Mouse (Mus musculus) limb, embryonic 11.5 days (tissue): ENCODE results near the gene Ssbp2. TPM values are rescaled to one million over a fixed set of nuclear protein-coding genes. Genes with fewer than 3 reads are reported as not detected.

Experiments used
- ATAC-seq: fragments of 200-750 bp; cut with Nextera tagmentation; 2 replicates; pipeline ENCODE4 v1.8.0; 2017; ENCODE audit warnings: low read depth; ENCODE audit not compliant: insufficient number of reproducible peaks, low FRiP score, low TSS enrichment
- DNase-seq: peaks from one replicate; pipeline ENCODE4 v3.0.0-alpha.2; 2015; ENCODE audit warnings: low spot score
- H3K27ac ChIP-seq: fragments of 300-500 bp; sonication (generic); replicated peaks from 2 replicates; pipeline ENCODE4 v1.5.1; 2014; ENCODE audit warnings: low read depth, mild to moderate bottlenecking, low read length
- H3K27me3 ChIP-seq: fragments of 300-500 bp; sonication (generic); 2 replicates; pipeline ENCODE4 v1.6.1; 2014; ENCODE audit warnings: mild to moderate bottlenecking, low read length, mixed read lengths; ENCODE audit not compliant: control insufficient read depth, insufficient read depth
- H3K36me3 ChIP-seq: fragments of 300-500 bp; sonication (generic); 2 replicates; pipeline ENCODE4 v1.6.1; 2014; ENCODE audit warnings: mild to moderate bottlenecking, low read length, moderate library complexity, mixed read lengths; ENCODE audit not compliant: control insufficient read depth, insufficient read depth
- H3K4me1 ChIP-seq: fragments of 300-500 bp; sonication (generic); 2 replicates; pipeline ENCODE4 v1.6.1; 2014; ENCODE audit warnings: low read length, mixed read lengths; ENCODE audit not compliant: control insufficient read depth, insufficient read depth
- H3K4me2 ChIP-seq: fragments of 300-500 bp; sonication (generic); 2 replicates; pipeline ENCODE4 v1.6.1; 2014; ENCODE audit warnings: low read depth, mild to moderate bottlenecking, moderate library complexity; ENCODE audit not compliant: severe bottlenecking
- H3K4me3 ChIP-seq: fragments of 300-500 bp; sonication (generic); 2 replicates; pipeline ENCODE4 v1.5.1; 2014; ENCODE audit warnings: low read depth, low read length
- H3K9ac ChIP-seq: fragments of 300-500 bp; sonication (generic); 2 replicates; pipeline ENCODE4 v1.6.1; 2014; ENCODE audit warnings: mild to moderate bottlenecking, low read length
- H3K9me3 ChIP-seq: fragments of 300-500 bp; sonication (generic); 2 replicates; pipeline ENCODE4 v1.6.1; 2016; ENCODE audit warnings: low read length; ENCODE audit not compliant: control insufficient read depth
- WGBS: fragments of 180-500 bp; shearing (Covaris S2); extraction: QIAGEN DNeasy Blood & Tissue Kit; methylation state at CpG from one replicate; pipeline ENCODE4 v1.1.7; 2014; 5-methylcytosine and 5-hydroxymethylcytosine counted together
- polyA plus RNA-seq: library from polyadenylated mRNA; unstranded; fragments of >200 nt; fragmentation: Nextera tagmentation; extraction: Ambion mirVana; gene quantifications from 2 replicates; pipeline ENCODE4 v1.2.1, GENCODE M21; 2014

Ssbp2 gene
- polyA plus RNA-seq: 231 and 237 TPM in 2 replicates

DNA sequence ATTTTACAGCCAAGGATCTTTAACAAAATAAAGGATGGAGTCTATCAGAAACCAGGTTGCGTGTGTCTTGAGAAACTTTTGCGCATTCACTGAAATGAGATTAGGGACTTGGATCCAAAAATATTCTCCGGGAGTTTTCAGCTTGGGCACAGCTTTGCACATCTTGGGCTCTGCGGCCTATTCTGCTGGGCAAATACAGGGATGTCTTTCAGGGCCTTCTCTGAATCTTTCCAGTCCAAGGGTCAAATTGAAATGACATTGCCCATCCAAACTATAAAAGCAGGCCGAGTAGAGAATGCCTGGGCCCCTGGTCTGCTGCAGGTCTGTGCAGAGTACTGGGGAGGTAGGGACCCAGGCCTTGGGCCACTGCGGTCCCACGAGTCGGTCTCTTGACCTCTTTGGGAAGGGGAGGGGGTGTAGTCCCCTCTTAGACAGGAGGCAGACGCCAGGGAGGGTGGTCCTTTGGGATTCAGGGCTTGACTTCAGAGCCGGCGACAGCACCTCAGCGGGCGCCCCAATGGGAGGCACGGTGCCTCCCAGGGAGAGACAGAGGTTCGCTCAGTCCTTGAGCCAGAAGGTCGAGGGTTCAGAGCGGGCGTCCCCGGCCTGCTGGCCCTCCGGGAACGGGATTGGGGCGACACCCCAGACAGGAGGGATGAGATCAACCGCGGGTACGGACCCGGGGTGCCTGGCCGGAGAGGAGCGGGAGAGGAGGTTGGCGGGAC is at the start of gene Ssbp2:
TSS of gene Ssbp2 (plus strand) at position 388 of the 725 bp plus-strand sequence.
- Histone ChIP-seq H3K9ac (peak within 1 kb of the TSS; percentile 95), H3K4me1 (peaks cover 13% of the 10 kb centered on the region; the same call in 1 of the 2 replicates), H3K27me3 (no peaks in the 10 kb centered on the region), H3K27ac (peak within 1 kb of the TSS; percentile 94), H3K4me3 (peak within 1 kb of the TSS; percentile 97), H3K36me3 (no peaks in the 10 kb centered on the region), H3K4me2 (peak within 1 kb of the TSS; percentile 76), H3K9me3 (no peaks in the 10 kb centered on the region)
- ATAC-seq: peak; percentile 19
- no peak for DNase-seq
- 8% methylated on average over 29 of the region's 29 CpGs for WGBS

DNA sequence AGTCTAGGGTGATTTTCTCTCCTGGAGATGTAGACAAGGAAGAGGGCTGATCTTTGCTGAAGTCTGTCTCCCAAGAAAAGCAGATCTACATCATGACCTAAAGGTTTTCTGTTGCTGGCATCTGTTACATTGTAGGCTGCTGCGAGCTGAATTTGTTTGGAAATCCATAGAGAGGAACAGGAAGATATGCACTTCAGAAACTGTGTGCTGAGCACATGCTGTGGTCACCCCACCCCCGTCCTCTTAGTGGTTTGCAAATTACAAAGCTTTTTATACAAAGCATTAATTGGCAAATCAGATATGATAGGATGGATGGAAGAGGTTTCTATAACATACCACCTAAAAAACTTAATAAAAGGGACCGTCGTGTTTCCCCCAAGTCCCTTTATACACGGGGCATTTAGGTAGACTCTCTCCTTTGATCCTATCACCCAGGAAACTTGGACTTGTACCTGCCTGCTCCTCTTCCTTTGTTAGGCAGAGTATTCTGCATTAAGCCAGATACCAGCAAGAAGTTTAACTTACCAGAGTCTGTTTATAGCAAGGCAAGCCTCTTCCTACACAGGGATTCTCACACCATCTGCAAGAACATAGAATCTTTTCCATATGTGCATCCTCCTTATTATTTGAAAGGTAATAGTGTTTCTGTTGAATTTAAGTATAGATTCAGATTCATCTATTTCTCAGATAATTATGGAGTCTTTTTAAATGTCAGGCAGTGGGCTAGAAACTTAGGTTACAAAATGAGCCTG is 46.2 kb upstream of the Ssbp2 start:
- H3K4me1 ChIP-seq: no peaks in the 10 kb centered on the region
- H3K36me3 ChIP-seq: no peaks in the 10 kb centered on the region
- WGBS: 81% methylated on average over 5 of the region's 5 CpGs
- H3K27ac ChIP-seq: no peak overlapping the region
- H3K9me3 ChIP-seq: no peaks in the 10 kb centered on the region
- H3K27me3 ChIP-seq: no peaks in the 10 kb centered on the region
- no peak overlapping the region for H3K4me2 ChIP-seq
- DNase-seq (no peak), ATAC-seq (no peak)
- no peak overlapping the region for H3K4me3 ChIP-seq
- no peak overlapping the region for H3K9ac ChIP-seq

DNA sequence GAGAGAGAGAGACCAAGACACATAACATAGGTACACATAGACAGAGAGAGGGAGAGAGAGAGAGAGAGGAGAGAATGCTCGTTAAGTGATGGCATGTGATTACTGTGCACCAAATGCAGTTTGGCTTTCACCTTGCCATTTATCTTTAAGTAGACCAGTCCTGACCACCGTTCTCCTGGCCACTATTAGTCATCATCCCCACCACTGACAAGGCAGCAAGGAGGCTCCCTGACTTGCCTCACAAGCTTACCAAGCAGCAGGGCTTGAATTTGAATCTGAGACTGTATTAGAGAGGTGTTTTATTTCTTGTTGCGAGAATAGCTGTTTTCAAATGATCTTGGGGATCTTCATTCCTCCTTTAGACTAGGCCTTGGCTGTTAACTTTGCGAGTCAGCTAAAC is 44.2 kb upstream of the Ssbp2 start:
- Histone ChIP-seq H3K9ac (no peak overlapping the region), H3K4me3 (no peak overlapping the region), H3K27me3 (no peaks in the 10 kb centered on the region), H3K27ac (no peak overlapping the region), H3K9me3 (no peaks in the 10 kb centered on the region), H3K4me2 (no peak overlapping the region), H3K36me3 (no peaks in the 10 kb centered on the region), H3K4me1 (peaks cover 3% of the 10 kb centered on the region; the same call in 1 of the 2 replicates)
- WGBS: 74% methylated on average over 4 of the region's 4 CpGs
- DNase-seq: no peak
- ATAC-seq: no peak

DNA sequence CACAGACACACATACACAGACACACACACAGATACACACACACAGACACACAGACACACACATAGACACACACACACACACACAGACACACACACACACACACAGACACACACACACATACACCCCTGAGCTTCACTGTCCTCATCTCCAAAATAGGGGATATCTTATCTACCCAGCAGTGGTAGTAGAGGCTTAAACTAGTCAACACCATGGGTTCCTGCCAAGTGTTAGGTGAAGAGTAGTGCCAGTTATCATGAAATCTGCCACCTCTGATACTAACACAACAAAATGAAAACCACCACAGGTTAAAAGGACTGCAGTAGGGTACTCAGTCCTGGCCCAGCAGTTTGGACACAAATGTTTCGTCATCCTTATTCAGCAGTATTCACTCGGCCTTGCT is 43.4 kb upstream of the Ssbp2 start:
- Histone ChIP-seq H3K27me3 (no peaks in the 10 kb centered on the region), H3K4me3 (no peak overlapping the region), H3K4me2 (no peak overlapping the region), H3K36me3 (no peaks in the 10 kb centered on the region), H3K27ac (no peak overlapping the region), H3K9ac (no peak overlapping the region), H3K4me1 (peaks cover 10% of the 10 kb centered on the region; the same call in 1 of the 2 replicates), H3K9me3 (no peaks in the 10 kb centered on the region)
- ATAC-seq (no peak), DNase-seq (no peak)
- 95% methylated on average over 2 of the region's 2 CpGs for WGBS

DNA sequence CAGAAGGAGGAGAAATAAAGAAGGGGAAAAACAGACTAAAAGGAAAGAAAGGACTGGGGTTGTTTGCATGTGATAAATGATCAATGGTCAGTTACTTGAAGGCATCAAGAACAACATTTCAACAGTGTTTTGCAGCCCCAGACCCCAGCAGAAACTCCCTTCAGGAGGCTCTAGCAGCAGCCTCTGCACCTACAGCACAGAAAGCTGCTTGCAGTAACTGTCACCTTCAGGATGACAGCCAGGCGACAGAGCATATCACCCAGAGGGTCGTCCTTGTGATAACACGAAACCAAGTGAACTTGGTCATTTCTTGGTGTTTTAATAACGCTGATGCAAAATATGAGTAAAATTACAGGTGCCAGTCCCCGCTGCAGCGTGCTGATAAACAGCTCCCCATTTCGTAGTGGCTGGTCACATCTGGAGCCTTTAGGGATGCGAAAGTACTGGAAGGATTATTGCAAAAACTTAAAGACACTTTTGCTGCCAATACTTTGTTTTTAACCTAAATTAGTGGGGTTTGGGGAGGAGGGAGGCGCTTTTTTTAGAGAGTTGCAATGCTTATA is 38.6 kb upstream of the Ssbp2 start:
- Histone ChIP-seq H3K9me3 (no peaks in the 10 kb centered on the region), H3K4me3 (no peak overlapping the region), H3K4me1 (peaks cover 16% of the 10 kb centered on the region; the same call in 1 of the 2 replicates), H3K4me2 (no peak overlapping the region), H3K36me3 (no peaks in the 10 kb centered on the region), H3K27ac (peak overlapping the region; percentile 30; the same call in 1 of the 2 replicates), H3K9ac (no peak overlapping the region), H3K27me3 (no peaks in the 10 kb centered on the region)
- peak; percentile 78 for DNase-seq
- ATAC-seq: no peak
- WGBS: 32% methylated on average over 9 of the region's 9 CpGs

DNA sequence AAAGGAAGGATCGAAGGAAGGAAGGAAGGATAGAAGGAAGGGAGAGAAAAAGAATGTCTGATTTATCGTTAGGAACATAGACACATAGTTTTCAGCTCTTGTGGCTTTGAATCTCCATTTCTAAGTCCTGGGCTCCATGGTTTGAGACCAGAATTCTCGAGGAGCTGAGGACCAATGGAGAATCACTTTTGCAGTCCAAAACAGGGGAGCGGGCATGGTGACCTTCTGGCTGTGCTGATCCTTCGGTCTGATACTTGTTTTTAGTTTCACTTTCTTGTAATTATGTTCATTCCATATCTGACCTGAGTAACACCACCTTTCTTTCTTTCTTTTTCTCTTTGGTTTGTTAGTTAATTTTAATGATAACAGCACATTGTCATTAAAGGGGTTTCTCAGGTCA is 29.2 kb upstream of the Ssbp2 start:
- ATAC-seq (no peak), DNase-seq (no peak)
- no peak overlapping the region for H3K27ac ChIP-seq
- no peaks in the 10 kb centered on the region for H3K9me3 ChIP-seq
- no peaks in the 10 kb centered on the region for H3K27me3 ChIP-seq
- H3K4me1 ChIP-seq: peaks cover 6% of the 10 kb centered on the region; the same call in 1 of the 2 replicates
- no peak overlapping the region for H3K4me3 ChIP-seq
- H3K9ac ChIP-seq: no peak overlapping the region
- H3K36me3 ChIP-seq: no peaks in the 10 kb centered on the region
- H3K4me2 ChIP-seq: no peak overlapping the region
- WGBS: 65% methylated on average over 5 of the region's 5 CpGs

DNA sequence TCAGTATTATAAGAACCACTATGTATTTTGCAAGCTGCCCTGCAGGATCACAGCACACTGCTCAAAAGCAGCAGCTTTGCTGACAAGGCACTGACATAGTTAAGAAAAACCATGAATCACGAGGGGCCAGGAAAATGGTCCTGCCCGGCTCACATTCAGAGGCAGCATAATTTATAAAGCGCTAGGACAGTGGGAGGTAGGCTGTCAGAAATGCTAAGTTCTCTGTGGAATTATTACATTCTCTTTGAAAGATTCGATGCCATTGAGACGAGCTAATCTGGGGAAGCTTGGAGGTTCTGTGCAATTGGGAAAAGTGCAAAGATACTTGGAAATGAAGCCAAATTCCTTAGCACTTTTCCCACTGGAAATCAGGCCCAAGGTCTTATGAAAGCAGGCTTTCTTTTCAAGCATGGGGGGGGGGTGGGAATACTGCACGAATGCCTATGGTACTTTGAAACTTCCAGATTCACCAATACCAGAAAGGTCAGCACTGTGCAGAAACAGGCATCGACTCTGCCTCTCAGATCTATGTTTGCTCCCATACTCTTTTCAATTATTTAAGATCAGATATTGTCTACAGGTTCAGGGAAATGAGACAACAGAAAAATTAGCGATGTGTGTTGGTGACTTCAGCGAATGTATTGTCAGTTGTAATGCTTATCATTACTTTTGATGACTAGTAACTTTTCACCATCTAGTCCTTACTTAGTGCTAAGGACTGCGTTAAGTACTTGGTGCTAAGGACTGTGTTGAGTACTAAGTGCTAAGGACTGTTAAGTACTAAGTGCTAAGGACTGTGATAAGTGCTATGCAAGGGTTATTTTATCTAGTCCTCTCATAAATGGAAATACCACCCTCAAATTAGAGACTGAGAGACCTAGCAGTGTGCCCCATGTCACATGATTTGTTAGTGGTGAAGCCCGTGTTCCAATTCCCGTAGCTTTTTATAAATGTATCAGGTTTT is 28.4 kb upstream of the Ssbp2 start:
- Histone ChIP-seq H3K9ac (no peak overlapping the region), H3K4me3 (no peak overlapping the region), H3K9me3 (no peaks in the 10 kb centered on the region), H3K27me3 (no peaks in the 10 kb centered on the region), H3K4me1 (peaks cover 3% of the 10 kb centered on the region; the same call in 1 of the 2 replicates), H3K36me3 (no peaks in the 10 kb centered on the region), H3K4me2 (no peak overlapping the region), H3K27ac (no peak overlapping the region)
- ATAC-seq (0 out of 2 replicates have a peak, but pooled peaks have one; percentile 39), DNase-seq (peak; percentile 49)
- WGBS: 58% methylated on average over 12 of the region's 12 CpGs
